Mouse (Mus musculus) G1E (cell line): ENCODE measurements around the gene Rnf5.

ENCODE experiments used
- CTCF ChIP-seq: IDR thresholded peaks from 2 replicates; pipeline ENCODE4 v1.5.1; 2012; ENCODE audit warnings: low read depth, low read length, inconsistent platforms, mixed read lengths
- GATA1 ChIP-seq: IDR thresholded peaks from 2 replicates; pipeline ENCODE4 v1.6.1; 2012; ENCODE audit warnings: borderline replicate concordance, low read length, inconsistent platforms, mixed read lengths
- GATA2 ChIP-seq: IDR thresholded peaks from 2 replicates; pipeline ENCODE4 v1.6.1; 2012; ENCODE audit warnings: low read depth, low read length, inconsistent platforms, borderline replicate concordance
- POLR2AphosphoS5 ChIP-seq: IDR thresholded peaks from 2 replicates; pipeline ENCODE4 v1.6.1; 2012; ENCODE audit warnings: low read depth, low read length, inconsistent platforms; ENCODE audit not compliant: insufficient replicate concordance
- TAL1 ChIP-seq: conservative IDR thresholded peaks from 2 replicates; pipeline ENCODE4 v1.6.1; 2012; ENCODE audit warnings: low read depth, low read length, inconsistent platforms, mixed read lengths

- no peak for TF ChIP-seq CTCF
- TF ChIP-seq TAL1 = no peak
- TF ChIP-seq POLR2AphosphoS5 = no peak
- no peak for TF ChIP-seq GATA1
- TF ChIP-seq GATA2 = no peak
These were observed 34.0 kb upstream of the Rnf5 start for GRCm38 (mm10) chr17:34637459-34637858.
